Mouse (Mus musculus): ENCODE measurements around the gene Dpyd.

Dpyd gene

DNA sequence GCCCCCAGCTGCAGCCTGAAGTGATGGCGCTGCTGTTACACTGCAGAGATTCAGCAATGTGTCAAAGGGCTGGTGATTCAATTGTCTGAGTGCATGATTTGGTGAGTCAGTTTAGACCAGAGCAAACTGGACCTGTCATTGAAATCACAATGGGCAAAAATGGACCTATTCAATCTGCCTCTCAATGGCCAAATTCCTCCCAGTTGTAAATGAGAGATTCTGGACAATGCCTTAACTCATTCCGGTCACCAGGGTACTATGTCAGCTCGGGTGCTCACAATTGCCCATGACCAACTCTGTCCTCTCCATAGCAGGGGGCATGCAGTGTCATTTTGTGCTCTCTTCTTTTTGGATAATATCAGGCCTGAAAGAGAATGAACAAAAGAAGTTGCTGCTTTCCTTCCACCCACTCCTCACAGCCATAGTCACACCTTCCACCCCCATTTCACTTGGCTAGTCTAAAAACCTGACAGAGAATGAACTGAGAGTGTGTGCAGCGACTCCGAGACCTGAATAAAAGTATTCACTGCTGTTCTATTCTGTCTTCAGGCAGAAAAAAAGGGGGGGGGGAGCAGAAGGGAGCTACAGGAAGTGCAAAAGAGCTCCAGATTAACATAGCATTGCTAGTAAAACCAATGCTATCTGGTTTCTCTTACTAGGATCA lies 533.4 kb downstream of the Dpyd start:
- no peak for DNase-seq (ENCODE audit: low spot score)

DNA sequence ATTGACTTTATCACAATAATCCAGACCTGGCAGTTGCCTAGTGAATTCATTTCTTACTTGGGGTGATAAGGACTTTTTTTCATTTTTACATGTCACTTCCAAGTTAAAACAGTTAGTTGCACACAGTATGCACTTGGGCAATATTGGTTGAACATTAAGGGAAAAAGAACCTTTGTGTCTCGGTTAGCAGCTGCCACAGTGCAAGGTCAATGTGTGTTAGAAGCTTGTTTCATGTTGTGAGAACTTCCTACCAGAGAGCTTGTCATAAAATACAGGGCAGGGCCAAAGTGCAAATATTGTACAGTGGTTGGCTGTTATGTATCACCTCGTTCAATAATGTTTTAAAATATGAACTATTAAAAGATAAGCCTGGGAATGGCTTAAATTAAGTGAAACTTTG lies 564.1 kb downstream of the Dpyd start:
- no peak for DNase-seq (ENCODE audit: low spot score)

- DNase-seq (ENCODE audit: low spot score) = no peak
Observed at GRCm38 (mm10) chr3:119128076-119128475, 566.1 kb downstream of the Dpyd start.

DNA sequence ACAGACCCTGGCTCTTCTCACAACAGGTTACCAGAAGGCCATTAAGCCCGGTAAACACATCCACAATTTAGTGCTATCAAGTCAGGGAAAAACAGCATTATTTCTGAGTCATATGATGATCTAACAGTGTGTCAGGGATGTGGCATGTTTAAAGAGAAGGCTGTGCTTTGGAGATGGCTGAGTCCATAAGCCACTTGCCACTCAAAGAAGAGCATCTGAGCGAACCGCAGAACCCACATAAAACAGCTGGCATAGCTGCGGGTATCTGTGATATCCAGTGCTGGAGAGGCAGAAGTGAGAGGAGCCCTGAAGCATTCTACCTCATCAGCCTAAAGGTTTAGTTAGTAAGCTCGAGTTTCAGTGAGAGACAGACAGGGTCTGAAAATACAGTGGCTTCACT lies 581.1 kb downstream of the Dpyd start:
- no peak for DNase-seq (ENCODE audit: low spot score)

- DNase-seq (ENCODE audit: low spot score) = no peak
Observed at GRCm38 (mm10) chr3:119144788-119145187, 582.9 kb downstream of the Dpyd start.

- no peak for DNase-seq (ENCODE audit: low spot score)
Observed at GRCm38 (mm10) chr3:119154604-119155444, 592.9 kb downstream of the Dpyd start.

DNA sequence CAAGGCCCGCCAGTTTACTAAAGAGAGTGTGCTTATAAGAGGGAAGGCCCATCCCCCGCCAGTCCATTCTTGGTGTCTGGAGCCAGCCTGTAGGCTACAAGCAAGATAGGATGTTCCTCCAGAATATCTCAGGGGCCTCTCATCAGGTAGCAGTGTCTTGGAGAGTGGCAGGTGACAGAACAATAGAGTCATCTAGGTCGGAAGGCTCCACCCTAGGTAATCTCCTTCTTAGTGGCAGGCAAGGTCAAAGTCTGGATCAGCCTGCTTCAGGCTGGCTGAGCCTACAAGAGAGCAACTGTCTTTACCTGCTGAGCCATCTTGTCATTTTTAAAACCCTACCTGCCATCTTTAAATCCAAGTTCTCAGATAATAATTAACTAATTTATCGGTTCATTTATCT lies 596.7 kb downstream of the Dpyd start:
- no peak for DNase-seq (ENCODE audit: low spot score)

- DNase-seq (ENCODE audit: low spot score) = no peak
Observed at GRCm38 (mm10) chr3:119165691-119166090, 603.8 kb downstream of the Dpyd start.

DNA sequence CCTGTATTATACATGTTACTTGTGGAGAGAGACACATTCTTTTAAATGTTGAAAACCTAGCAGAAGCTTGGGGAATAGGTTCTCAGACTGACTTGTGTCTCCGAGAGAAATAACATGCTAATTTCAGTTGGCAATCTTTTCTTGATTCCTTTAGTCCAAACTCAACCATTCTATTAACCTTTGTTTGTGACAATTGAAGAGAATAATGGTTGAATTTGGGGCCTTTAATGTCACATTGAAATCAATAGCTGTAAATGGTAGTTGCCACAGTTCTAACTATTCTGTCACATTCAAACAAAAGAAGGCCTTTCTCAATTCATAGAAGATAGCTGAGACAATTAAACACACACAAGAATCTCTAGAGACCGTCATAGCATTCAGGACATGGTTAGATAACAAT lies 606.2 kb downstream of the Dpyd start:
- no peak for DNase-seq (ENCODE audit: low spot score)

GRCm38 (mm10) chr3:119168661-119169060 lies 606.7 kb downstream of the Dpyd start:
- no peak for DNase-seq (ENCODE audit: low spot score)

- no peak for DNase-seq (ENCODE audit: low spot score)
Observed at GRCm38 (mm10) chr3:119183261-119183660, 621.3 kb downstream of the Dpyd start.

DNA sequence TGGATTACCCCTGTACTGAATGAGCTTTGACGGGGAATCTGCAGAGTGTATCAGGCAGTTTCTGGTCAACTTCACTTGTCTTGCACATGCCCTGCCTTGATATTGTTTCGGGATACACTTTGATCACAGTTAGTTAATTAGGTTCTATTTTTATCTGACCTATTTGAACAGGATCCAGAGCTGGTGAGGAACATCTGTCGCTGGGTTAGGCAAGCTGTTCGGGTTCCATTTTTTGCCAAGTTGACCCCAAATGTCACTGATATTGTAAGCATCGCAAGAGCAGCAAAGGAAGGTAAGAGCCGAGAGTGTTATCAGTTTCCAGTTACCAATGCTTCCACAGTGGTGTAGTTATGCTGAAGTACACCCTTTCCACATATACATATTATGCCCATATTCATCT lies 632.1 kb downstream of the Dpyd start:
- DNase-seq (ENCODE audit: low spot score) = no peak

GRCm38 (mm10) chr3:119195613-119196012 lies 633.7 kb downstream of the Dpyd start:
- no peak for DNase-seq (ENCODE audit: low spot score)

GRCm38 (mm10) chr3:119220763-119221412 lies 659.0 kb downstream of the Dpyd start:
- no peak for DNase-seq (ENCODE audit: low spot score)

DNA sequence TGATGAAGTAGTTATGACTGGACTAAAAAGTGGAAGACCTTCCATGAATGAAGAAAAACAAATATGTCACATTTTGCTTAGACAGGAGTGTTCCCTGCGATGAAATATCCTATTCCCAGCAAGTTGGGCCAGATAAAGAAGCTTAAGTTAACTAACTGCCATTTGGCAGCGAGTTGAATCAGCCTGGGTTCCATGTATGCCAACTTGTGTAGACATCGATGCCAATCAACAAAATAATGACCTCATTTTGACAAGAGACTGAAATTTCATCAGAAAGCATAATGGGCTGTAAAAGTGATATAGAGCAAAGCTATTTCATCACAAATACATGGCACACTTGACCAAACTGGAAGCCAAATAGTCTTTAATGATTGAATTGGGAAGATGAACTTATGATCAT lies 681.3 kb downstream of the Dpyd start:
- no peak for DNase-seq (ENCODE audit: low spot score)

GRCm38 (mm10) chr3:119256516-119256915 lies 694.6 kb downstream of the Dpyd start:
- peak; percentile 2 for DNase-seq (ENCODE audit: low spot score)

GRCm38 (mm10) chr3:119275241-119275640 lies 713.3 kb downstream of the Dpyd start:
- DNase-seq (ENCODE audit: low spot score) = no peak

DNA sequence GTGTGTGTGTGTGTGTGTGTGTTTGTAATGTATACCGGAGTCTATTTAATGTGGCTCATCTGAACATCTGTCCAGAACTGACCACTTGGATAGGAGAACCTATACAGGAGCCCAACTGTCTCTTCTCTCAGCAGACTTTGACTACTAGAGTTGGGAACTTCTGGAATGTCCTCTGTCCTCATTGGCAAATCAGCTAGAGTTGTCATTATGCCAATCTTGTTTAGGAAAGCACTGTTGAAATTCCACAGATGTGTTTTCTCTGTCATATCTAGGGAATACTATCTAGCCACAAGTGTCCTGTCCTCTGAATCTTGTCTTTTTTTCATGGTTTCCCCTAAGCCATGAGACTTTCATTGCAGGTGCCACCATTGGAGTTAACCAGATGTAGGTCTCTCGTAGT lies 718.7 kb downstream of the Dpyd start:
- DNase-seq (ENCODE audit: low spot score) = no peak

DNA sequence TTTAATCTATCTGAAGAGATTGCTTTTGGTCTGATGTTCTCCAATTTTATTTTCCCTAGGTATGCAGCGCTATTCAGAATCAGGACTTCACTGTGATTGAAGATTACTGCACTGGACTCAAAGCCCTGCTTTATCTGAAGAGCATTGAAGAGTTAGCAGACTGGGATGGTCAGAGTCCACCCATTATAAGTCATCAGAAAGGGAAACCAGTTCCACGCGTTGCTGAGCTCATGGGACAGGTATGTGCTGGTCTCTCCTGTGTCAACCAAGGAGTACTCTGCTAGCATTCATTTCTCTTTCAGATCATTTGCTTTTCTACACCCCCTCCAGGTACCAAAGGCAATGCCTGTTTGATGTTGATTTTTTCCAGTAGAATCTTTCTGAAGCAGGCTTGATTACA lies 752.8 kb downstream of the Dpyd start:
- DNase-seq (ENCODE audit: low spot score) = no peak

GRCm38 (mm10) chr3:119329063-119329462 lies 767.1 kb downstream of the Dpyd start:
- DNase-seq (ENCODE audit: low spot score) = no peak

- no peak for DNase-seq (ENCODE audit: low spot score)
Observed at GRCm38 (mm10) chr3:119333335-119334305, 771.7 kb downstream of the Dpyd start.

Data from left cerebral cortex, adult 11 months (tissue).